Mouse (Mus musculus) MEL-GATA-1-ER (cell line): ENCODE measurements around the gene Tmem74b.

Experiments used
- DNase-seq: peaks from one replicate; pipeline ENCODE4 v3.0.0-alpha.2; 2012; ENCODE audit warnings: low read depth; ENCODE audit errors: extremely low read depth

The Tmem74b gene

GRCm38 (mm10) chr2:151701231-151702145 is at the start of gene Tmem74b:
Gene Tmem74b, plus strand, starts transcription at chr2:151702008.
- DNase-seq: no peak

GRCm38 (mm10) chr2:151652053-151652452 is 49.8 kb upstream of the Tmem74b start:
- DNase-seq: no peak

- DNase-seq: no peak
Observed at GRCm38 (mm10) chr2:151668433-151668832, 33.4 kb upstream of the Tmem74b start, which contains the start of gene Rad21l. Gene Rad21l, minus strand, starts transcription at chr2:151668533.

GRCm38 (mm10) chr2:151670026-151670967 is 31.5 kb upstream of the Tmem74b start:
- DNase-seq: no peak

- no peak for DNase-seq
Observed at GRCm38 (mm10) chr2:151670968-151671329, 30.9 kb upstream of the Tmem74b start.

GRCm38 (mm10) chr2:151676234-151676633 is 25.6 kb upstream of the Tmem74b start:
- no peak for DNase-seq

- DNase-seq: peak; percentile 9
Observed at GRCm38 (mm10) chr2:151682357-151682756, 19.5 kb upstream of the Tmem74b start.

- no peak for DNase-seq
Observed at GRCm38 (mm10) chr2:151682976-151683375, 18.8 kb upstream of the Tmem74b start.

- DNase-seq: no peak
Observed at GRCm38 (mm10) chr2:151702146-151702850, 490 bp downstream of the Tmem74b start.

- DNase-seq: no peak
Observed at GRCm38 (mm10) chr2:151702851-151703190, 1.0 kb downstream of the Tmem74b start.

- peak; percentile 10 for DNase-seq
Observed at GRCm38 (mm10) chr2:151712647-151713046, 10.8 kb downstream of the Tmem74b start.

- no peak for DNase-seq
Observed at GRCm38 (mm10) chr2:151715526-151715925, 13.7 kb downstream of the Tmem74b start.

- no peak for DNase-seq
Observed at GRCm38 (mm10) chr2:151716318-151717055, 14.7 kb downstream of the Tmem74b start.

GRCm38 (mm10) chr2:151724094-151724493 is 22.3 kb downstream of the Tmem74b start:
- DNase-seq: no peak

GRCm38 (mm10) chr2:151733151-151733865 is 31.5 kb downstream of the Tmem74b start:
- no peak for DNase-seq

- DNase-seq: no peak
Observed at GRCm38 (mm10) chr2:151735422-151735821, 33.6 kb downstream of the Tmem74b start.

GRCm38 (mm10) chr2:151738460-151738859 is 36.7 kb downstream of the Tmem74b start:
- peak; percentile 76 for DNase-seq

- DNase-seq: no peak
Observed at GRCm38 (mm10) chr2:151739081-151739480, 37.3 kb downstream of the Tmem74b start.

- peak; percentile 62 for DNase-seq
Observed at GRCm38 (mm10) chr2:151739505-151739904, 37.7 kb downstream of the Tmem74b start.
